Mouse (Mus musculus) ES-E14 (cell line): ENCODE results near the gene Plpp3.

Experiments
- CHD2 ChIP-seq: IDR thresholded peaks from 2 replicates; pipeline ENCODE4 v1.6.1; 2014; ENCODE audit warnings: mild to moderate bottlenecking, low read depth, low read length, inconsistent platforms
- HCFC1 ChIP-seq: IDR thresholded peaks from 2 replicates; pipeline ENCODE4 v1.6.1; 2012; ENCODE audit warnings: low read length, inconsistent platforms, borderline replicate concordance; ENCODE audit not compliant: insufficient read depth
- MAFK ChIP-seq: IDR thresholded peaks from 2 replicates; pipeline ENCODE4 v1.6.1; 2014; ENCODE audit warnings: mild to moderate bottlenecking, low read depth, low read length, inconsistent platforms; ENCODE audit not compliant: insufficient read depth
- ZC3H11A ChIP-seq: IDR thresholded peaks from 2 replicates; pipeline ENCODE4 v1.6.1; 2012; ENCODE audit warnings: low read depth, mild to moderate bottlenecking, inconsistent platforms, low read length, borderline replicate concordance
- ZNF384 ChIP-seq: IDR thresholded peaks from 2 replicates; pipeline ENCODE4 v1.6.1; 2012; ENCODE audit warnings: low read depth, low read length, inconsistent platforms

- no peak for TF ChIP-seq ZNF384
- TF ChIP-seq HCFC1 = no peak
- TF ChIP-seq MAFK = no peak
- TF ChIP-seq CHD2 = no peak
- TF ChIP-seq ZC3H11A = no peak
These were observed 46.2 kb downstream of the Plpp3 start for GRCm38 (mm10) chr4:105203303-105203761.
